Mouse (Mus musculus): ENCODE data around the gene Gm6676. TPM values are rescaled to one million over a fixed set of nuclear protein-coding genes. Genes with fewer than 3 reads are reported as not detected.
"Not testable (repeated sequence)": the region's sequence is repeated elsewhere in the genome, so short reads cannot be mapped to it uniquely, and the experiment has no call there.

Gene Gm6676
- polyA plus RNA-seq (2015; fragmentation: Nextera tagmentation; extraction: Ambion mirVana), result not detected in 2 replicates

DNA sequence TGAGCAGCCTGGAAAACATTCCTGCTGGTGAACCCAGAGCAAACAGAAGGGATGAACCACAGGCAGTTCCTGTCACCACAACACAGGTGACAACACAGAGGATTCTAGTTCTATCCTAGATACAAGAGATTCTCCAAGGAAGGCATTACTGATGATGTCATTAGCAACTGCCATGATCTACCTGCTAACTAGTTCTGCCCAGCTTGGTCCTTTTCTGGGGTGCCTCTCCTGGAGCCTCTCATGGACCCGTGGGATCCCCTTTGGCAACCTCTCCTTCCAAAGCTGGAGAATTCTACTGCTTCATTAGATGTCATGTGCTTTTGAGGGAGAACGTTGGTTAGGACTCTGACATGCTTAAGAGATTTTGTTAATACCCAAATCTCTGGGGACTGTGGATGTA is at the start of gene Gm6676:
TSS of gene Gm6676 (minus strand) at position 101 of the 400 bp plus-strand sequence.
- not testable (repeated sequence) for H3K9ac ChIP-seq (ENCODE audit: low read depth, low read length); H3K4me1 ChIP-seq (ENCODE audit: control insufficient read depth, insufficient read depth, low read length); H3K4me2 ChIP-seq (ENCODE audit: low read length); H3K27me3 ChIP-seq (ENCODE audit: control insufficient read depth, insufficient read depth, low read depth, low read length); H3K9me3 ChIP-seq (replicated peaks; ENCODE audit: control insufficient read depth, low read length, poor library complexity, severe bottlenecking); ATAC-seq; H3K4me3 ChIP-seq (ENCODE audit: low read depth, low read length); H3K27ac ChIP-seq (ENCODE audit: low read length); H3K36me3 ChIP-seq (ENCODE audit: control insufficient read depth, insufficient read depth, low read length)
- WGBS, result no CpG with 5 or more reads among the region's 2 CpGs

DNA sequence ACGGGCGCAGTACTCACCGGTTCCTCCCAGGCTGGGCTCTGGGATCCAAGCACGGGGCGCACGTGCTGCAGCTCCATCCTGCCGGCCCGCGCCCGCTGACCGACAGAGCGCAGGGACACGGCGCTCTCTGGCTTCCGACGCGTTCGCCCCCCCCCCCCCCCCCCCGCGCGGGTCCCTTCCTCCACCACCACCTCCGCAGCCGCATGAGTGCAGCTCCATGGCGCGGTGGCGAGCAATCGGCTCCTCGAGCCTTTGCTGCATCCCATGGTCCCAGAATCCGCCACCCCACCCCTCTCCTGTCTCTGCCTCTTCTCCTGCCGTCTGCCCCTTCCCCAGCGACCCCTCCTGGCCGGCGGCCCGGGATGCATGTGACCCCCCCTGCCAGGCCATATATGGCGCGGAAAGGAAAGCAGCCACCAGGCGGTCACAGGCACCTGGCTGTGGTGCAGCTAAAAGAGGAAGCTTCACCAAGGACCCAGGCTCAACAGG is 49.3 kb upstream of the Gm6676 start, which contains the start of gene Gm3512:
TSS of gene Gm3512 (minus strand) at position 51 of the 489 bp plus-strand sequence.
- WGBS, result no CpG with 5 or more reads among the region's 37 CpGs
- H3K36me3 ChIP-seq (ENCODE audit: control insufficient read depth, insufficient read depth, low read length); H3K9ac ChIP-seq (ENCODE audit: low read depth, low read length); H3K4me2 ChIP-seq (ENCODE audit: low read length); H3K27ac ChIP-seq (ENCODE audit: low read length); H3K4me1 ChIP-seq (ENCODE audit: control insufficient read depth, insufficient read depth, low read length); H3K9me3 ChIP-seq (replicated peaks; ENCODE audit: control insufficient read depth, low read length, poor library complexity, severe bottlenecking); H3K4me3 ChIP-seq (ENCODE audit: low read depth, low read length); H3K27me3 ChIP-seq (ENCODE audit: control insufficient read depth, insufficient read depth, low read depth, low read length): not testable (repeated sequence)
- peak; percentile 89 for ATAC-seq

DNA sequence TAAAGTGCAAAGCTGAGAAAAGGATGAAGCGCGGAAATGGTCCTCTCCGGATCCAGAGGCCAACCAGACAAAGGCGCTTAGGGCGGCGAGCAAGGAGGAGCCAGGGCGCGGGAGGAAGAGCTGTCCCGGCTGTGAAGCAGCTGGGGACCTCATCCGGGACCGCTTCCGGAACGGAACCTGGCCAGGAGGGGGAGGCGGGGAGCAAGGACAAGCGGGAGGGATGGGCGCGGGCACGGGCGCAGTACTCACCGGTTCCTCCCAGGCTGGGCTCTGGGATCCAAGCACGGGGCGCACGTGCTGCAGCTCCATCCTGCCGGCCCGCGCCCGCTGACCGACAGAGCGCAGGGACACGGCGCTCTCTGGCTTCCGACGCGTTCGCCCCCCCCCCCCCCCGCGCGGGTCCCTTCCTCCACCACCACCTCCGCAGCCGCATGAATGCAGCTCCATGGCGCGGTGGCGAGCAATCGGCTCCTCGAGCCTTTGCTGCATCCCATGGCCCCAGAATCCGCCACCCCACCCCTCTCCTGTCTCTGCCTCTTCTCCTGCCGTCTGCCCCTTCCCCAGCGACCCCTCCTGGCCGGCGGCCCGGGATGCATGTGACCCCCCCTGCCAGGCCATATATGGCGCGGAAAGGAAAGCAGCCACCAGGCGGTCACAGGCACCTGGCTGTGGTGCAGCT is 19.9 kb downstream of the Gm6676 start:
- peak; percentile 86 for ATAC-seq
- H3K9me3 ChIP-seq (replicated peaks; ENCODE audit: control insufficient read depth, low read length, poor library complexity, severe bottlenecking); H3K4me1 ChIP-seq (ENCODE audit: control insufficient read depth, insufficient read depth, low read length); H3K36me3 ChIP-seq (ENCODE audit: control insufficient read depth, insufficient read depth, low read length); H3K27me3 ChIP-seq (ENCODE audit: control insufficient read depth, insufficient read depth, low read depth, low read length): not testable (repeated sequence)
- WGBS, result 0% methylated on average over 4 of the region's 54 CpGs
- Histone ChIP-seq H3K4me3 (ENCODE audit: low read depth, low read length) (peak overlapping the region; percentile 43), H3K9ac (ENCODE audit: low read depth, low read length) (peak overlapping the region; percentile 73), H3K4me2 (ENCODE audit: low read length) (peak overlapping the region; percentile 43), H3K27ac (ENCODE audit: low read length) (peak overlapping the region; percentile 86)

DNA sequence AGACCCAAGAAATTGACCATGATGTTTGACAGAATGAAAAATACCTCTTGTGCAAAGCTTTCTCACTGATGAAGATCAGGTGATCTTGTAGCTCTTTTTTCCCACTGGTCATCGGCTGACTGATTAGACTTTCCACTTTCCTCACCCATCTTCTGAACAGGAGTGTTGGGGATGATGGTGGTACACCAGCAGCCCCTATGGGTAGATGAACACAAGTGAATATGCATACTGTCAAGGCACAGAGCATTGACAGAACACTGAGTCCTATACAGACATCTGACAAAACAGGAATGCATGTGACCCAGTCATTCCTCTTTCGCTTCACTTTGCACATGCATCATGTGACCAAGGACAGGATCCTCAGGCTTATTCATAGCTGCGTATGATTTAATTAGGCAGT is 24.7 kb downstream of the Gm6676 start, which contains the start of gene Gm3696:
TSS of gene Gm3696 (minus strand) at position 101 of the 400 bp plus-strand sequence.
- not testable (repeated sequence) for H3K9ac ChIP-seq (ENCODE audit: low read depth, low read length); H3K27me3 ChIP-seq (ENCODE audit: control insufficient read depth, insufficient read depth, low read depth, low read length); H3K4me1 ChIP-seq (ENCODE audit: control insufficient read depth, insufficient read depth, low read length); ATAC-seq; H3K36me3 ChIP-seq (ENCODE audit: control insufficient read depth, insufficient read depth, low read length); H3K9me3 ChIP-seq (replicated peaks; ENCODE audit: control insufficient read depth, low read length, poor library complexity, severe bottlenecking); H3K27ac ChIP-seq (ENCODE audit: low read length); H3K4me3 ChIP-seq (ENCODE audit: low read depth, low read length); H3K4me2 ChIP-seq (ENCODE audit: low read length)
- 64% methylated on average over 1 of the region's 3 CpGs for WGBS

Other genes starting within 250 kb of the Gm6676 start
- gene Gm3667, start 235.4 kb downstream of the Gm6676 start, polyA plus RNA-seq (2015; fragmentation: Nextera tagmentation; extraction: Ambion mirVana), result 12.9 and 14.0 TPM in 2 replicates
- gene Gm6356, start 151.6 kb downstream of the Gm6676 start, polyA plus RNA-seq (2015; fragmentation: Nextera tagmentation; extraction: Ambion mirVana), result not detected in 2 replicates
- 4.8 and 6.6 TPM in 2 replicates for gene Gm10406, start 98.0 kb downstream of the Gm6676 start, polyA plus RNA-seq (2015; fragmentation: Nextera tagmentation; extraction: Ambion mirVana)
- not detected in 2 replicates for gene Gm3685, start 80.4 kb downstream of the Gm6676 start, polyA plus RNA-seq (2015; fragmentation: Nextera tagmentation; extraction: Ambion mirVana)
- 8.1 and 9.9 TPM in 2 replicates for gene Gm3696, start 24.8 kb downstream of the Gm6676 start, polyA plus RNA-seq (2015; fragmentation: Nextera tagmentation; extraction: Ambion mirVana)
- gene Gm3512, start 49.1 kb upstream of the Gm6676 start, polyA plus RNA-seq (2015; fragmentation: Nextera tagmentation; extraction: Ambion mirVana), result 14.3 and 15.5 TPM in 2 replicates
- not detected in 2 replicates for gene Gm16434, start 69.1 kb upstream of the Gm6676 start, polyA plus RNA-seq (2015; fragmentation: Nextera tagmentation; extraction: Ambion mirVana)
- gene Gm3727, start 139.3 kb upstream of the Gm6676 start, polyA plus RNA-seq (2015; fragmentation: Nextera tagmentation; extraction: Ambion mirVana), result not detected in 2 replicates
- 7.2 and 7.7 TPM in 2 replicates for gene Gm3739, start 189.6 kb upstream of the Gm6676 start, polyA plus RNA-seq (2015; fragmentation: Nextera tagmentation; extraction: Ambion mirVana)
- gene Gm5797, start 207.0 kb upstream of the Gm6676 start, polyA plus RNA-seq (2015; fragmentation: Nextera tagmentation; extraction: Ambion mirVana), result not detected in 2 replicates
- not detected in 2 replicates for gene Gm8374, start 239.7 kb upstream of the Gm6676 start, polyA plus RNA-seq (2015; fragmentation: Nextera tagmentation; extraction: Ambion mirVana)